Mouse (Mus musculus) bone marrow macrophage, adult 2 months (primary cell): ENCODE results near the gene Asap2.

ENCODE experiments used
- CTCF ChIP-seq: IDR thresholded peaks from 2 replicates; pipeline ENCODE4 v1.5.1; 2012; ENCODE audit warnings: low read depth, mild to moderate bottlenecking, low read length, moderate library complexity
- POLR2A ChIP-seq: IDR thresholded peaks from 2 replicates; pipeline ENCODE4 v1.6.1; 2012; ENCODE audit warnings: mild to moderate bottlenecking, low read depth, low read length, borderline replicate concordance

GRCm38 (mm10) chr12:21146826-21147225, 156.6 kb downstream of the Asap2 start:
- TF ChIP-seq CTCF, result no peak
- no peak for TF ChIP-seq POLR2A
